Mouse (Mus musculus) spleen, adult 2 months (tissue): Measurements from ENCODE around the gene Gm49368. TPM values are rescaled to one million over a fixed set of nuclear protein-coding genes. Genes with fewer than 3 reads are reported as not detected.
"Not testable (repeated sequence)": the region's sequence is repeated elsewhere in the genome, so short reads cannot be mapped to it uniquely, and the experiment has no call there.

Experiments
- DNase-seq, 2 experiments: peaks; one replicate each; pipeline versions ENCODE4 v3.0.0 to v3.0.0-alpha.2; 2012 to 2021; ENCODE audit warnings: low spot score in 2 of 2, low read depth in 1 of 2
- H3K27ac ChIP-seq: fragments of 200-500 bp; 2 replicates; pipeline ENCODE4 v1.5.1; 2012; ENCODE audit warnings: low read length, inconsistent platforms; ENCODE audit not compliant: insufficient read depth
- H3K27me3 ChIP-seq: fragments of 200-500 bp; 2 replicates; pipeline ENCODE4 v1.6.1; 2012; ENCODE audit warnings: mild to moderate bottlenecking, moderate library complexity, low read length, inconsistent platforms; ENCODE audit not compliant: control insufficient read depth, insufficient read depth
- H3K36me3 ChIP-seq: fragments of 200-500 bp; 2 replicates; pipeline ENCODE4 v1.6.1; 2012; ENCODE audit warnings: mild to moderate bottlenecking, low read length, inconsistent platforms; ENCODE audit not compliant: control insufficient read depth, insufficient read depth
- H3K4me1 ChIP-seq: fragments of 200-500 bp; 2 replicates; pipeline ENCODE4 v1.6.1; 2011; ENCODE audit warnings: inconsistent platforms; ENCODE audit not compliant: control insufficient read depth, insufficient read depth, insufficient read length
- H3K4me3 ChIP-seq: fragments of 200-500 bp; 2 replicates; pipeline ENCODE4 v1.5.1; 2011; ENCODE audit warnings: mild to moderate bottlenecking, inconsistent platforms; ENCODE audit not compliant: insufficient read depth, insufficient read length; ENCODE audit errors: extremely low read depth
- CTCF ChIP-seq: fragments of 200-500 bp; IDR thresholded peaks from 2 replicates; pipeline ENCODE4 v1.5.1; 2011; ENCODE audit warnings: mild to moderate bottlenecking, inconsistent platforms; ENCODE audit not compliant: insufficient read depth, insufficient read length, insufficient replicate concordance; ENCODE audit errors: extremely low read depth
- POLR2A ChIP-seq: fragments of 200-500 bp; IDR thresholded peaks from 2 replicates; pipeline ENCODE4 v1.6.1; 2011; ENCODE audit warnings: low read depth, low read length, inconsistent platforms
- WGBS: fragments of 180-500 bp; shearing (Covaris S2); methylation state at CpG from one replicate; pipeline ENCODE4 v1.1.7; 2018; 5-methylcytosine and 5-hydroxymethylcytosine counted together
- polyA plus RNA-seq: library from polyadenylated mRNA; depleted of rRNA; stranded (reverse); fragments of >200 nt; gene quantifications from 2 replicates; pipeline ENCODE4 v1.2.3, GENCODE M21; 2012; rRNA removed

Gene Gm49368
- 0.40 and 0.61 TPM in 2 replicates for polyA plus RNA-seq

DNA sequence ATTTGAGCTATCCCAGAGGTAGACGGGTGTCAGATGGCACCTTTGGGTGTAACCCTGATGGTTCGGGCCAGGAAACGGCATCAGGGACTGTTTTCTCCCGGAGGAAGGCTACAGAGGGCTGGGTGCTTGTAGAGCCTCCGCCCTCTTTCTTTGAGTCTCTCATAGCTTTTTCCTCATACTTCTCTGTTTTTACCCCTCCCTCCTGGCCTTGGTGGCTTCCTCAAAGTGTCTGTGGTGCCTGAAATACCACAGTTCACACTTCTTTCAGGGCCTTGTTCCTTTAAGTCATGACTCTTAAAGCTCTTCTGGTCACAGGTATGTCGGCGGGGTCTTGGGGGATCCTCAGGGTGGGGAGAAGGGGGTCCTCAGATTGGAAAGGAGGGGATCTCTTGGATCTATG, at the start of gene Gm49368, which contains the start of gene Itgam:
TSS of gene Gm49368 (plus strand) at position 228 of the 400 bp plus-strand sequence.
TSS of gene Itgam (plus strand) at position 185 of the 400 bp plus-strand sequence.
- Histone ChIP-seq H3K4me3 (peak within 1 kb of the TSS; percentile 24; the same call in 1 of the 2 replicates), H3K4me1 (peaks cover 20% of the 10 kb centered on the region; the same call in 1 of the 2 replicates), H3K27me3 (no peaks in the 10 kb centered on the region), H3K27ac (no peak within 1 kb of the TSS; the same call in 1 of the 2 replicates), H3K36me3 (no peaks in the 10 kb centered on the region)
- peak in 1 of 2 experiments; percentile 18 for DNase-seq
- no peak for TF ChIP-seq CTCF
- no peak for TF ChIP-seq POLR2A
- 14% methylated on average over 7 of the region's 7 CpGs for WGBS

GRCm38 (mm10) chr7:128013116-128013515, 49.4 kb upstream of the Gm49368 start:
- Histone ChIP-seq H3K36me3 (no peaks in the 10 kb centered on the region), H3K4me1 (no peaks in the 10 kb centered on the region; the same call in 1 of the 2 replicates), H3K27ac (no peak overlapping the region), H3K4me3 (no peak overlapping the region), H3K27me3 (0 out of 2 replicates have a peak, but pooled peaks cover 1% of the 10 kb centered on the region)
- whole genome bisulfite sequencing: 74% methylated on average over 13 of the region's 13 CpGs
- TF ChIP-seq CTCF (no peak), POLR2A (no peak)
- DNase-seq: no peak

DNA sequence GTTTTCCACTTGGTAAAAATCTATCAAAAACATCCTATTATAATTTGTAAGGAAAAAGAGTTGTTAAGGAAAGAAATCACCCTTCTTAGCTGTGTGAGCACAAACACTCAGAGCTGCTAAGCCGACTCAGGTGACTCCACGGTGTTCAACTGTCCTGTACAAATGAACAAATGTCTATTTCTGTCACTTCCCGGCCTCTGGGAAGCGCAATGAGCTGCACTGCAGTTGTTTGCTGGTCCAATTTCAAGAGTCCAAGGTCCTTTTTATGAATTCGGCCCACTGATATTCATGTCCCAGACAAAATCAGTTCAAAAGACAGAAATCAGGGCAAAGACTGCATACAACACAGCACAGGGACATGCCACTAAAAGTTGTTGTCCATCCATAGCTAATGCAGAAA, 46.3 kb upstream of the Gm49368 start:
- not testable (repeated sequence) for H3K4me3 ChIP-seq, H3K27ac ChIP-seq, H3K4me1 ChIP-seq, H3K27me3 ChIP-seq, DNase-seq, H3K36me3 ChIP-seq
- 84% methylated on average over 5 of the region's 5 CpGs for WGBS

GRCm38 (mm10) chr7:128016650-128017049, 45.8 kb upstream of the Gm49368 start:
- DNase-seq: no peak
- TF ChIP-seq CTCF (no peak), POLR2A (no peak)
- H3K27me3 ChIP-seq: no peaks in the 10 kb centered on the region
- 93% methylated on average over 6 of the region's 6 CpGs for WGBS
- H3K36me3 ChIP-seq: no peaks in the 10 kb centered on the region
- no peak overlapping the region for H3K4me3 ChIP-seq
- no peaks in the 10 kb centered on the region; the same call in 1 of the 2 replicates for H3K4me1 ChIP-seq
- H3K27ac ChIP-seq: no peak overlapping the region

- no peak overlapping the region for H3K4me3 ChIP-seq
- H3K27ac ChIP-seq: no peak overlapping the region
- TF ChIP-seq CTCF: no peak
- no peak for TF ChIP-seq POLR2A
- no peaks in the 10 kb centered on the region; the same call in 1 of the 2 replicates for H3K4me1 ChIP-seq
- WGBS: 86% methylated on average over 3 of the region's 3 CpGs
- H3K27me3 ChIP-seq: no peaks in the 10 kb centered on the region
- no peak for DNase-seq
- H3K36me3 ChIP-seq: no peaks in the 10 kb centered on the region
Measured at GRCm38 (mm10) chr7:128018275-128018674, 44.2 kb upstream of the Gm49368 start.

GRCm38 (mm10) chr7:128019187-128019586, 43.3 kb upstream of the Gm49368 start:
- H3K27me3 ChIP-seq: no peaks in the 10 kb centered on the region
- no peaks in the 10 kb centered on the region for H3K36me3 ChIP-seq
- H3K4me1 ChIP-seq: no peaks in the 10 kb centered on the region; the same call in 1 of the 2 replicates
- H3K4me3 ChIP-seq: no peak overlapping the region
- no peak for DNase-seq
- no peak overlapping the region for H3K27ac ChIP-seq
- WGBS: 51% methylated on average over 2 of the region's 2 CpGs
- no peak for TF ChIP-seq CTCF
- no peak for TF ChIP-seq POLR2A

GRCm38 (mm10) chr7:128022974-128023373, 39.5 kb upstream of the Gm49368 start:
- H3K4me1 ChIP-seq: no peaks in the 10 kb centered on the region
- WGBS: 70% methylated on average over 8 of the region's 8 CpGs
- H3K27me3 ChIP-seq: no peaks in the 10 kb centered on the region
- H3K36me3 ChIP-seq: no peaks in the 10 kb centered on the region
- TF ChIP-seq CTCF (peak; percentile 17; the same call in 1 of the 2 replicates), POLR2A (no peak)
- no peak for DNase-seq
- H3K4me3 ChIP-seq: no peak overlapping the region
- no peak overlapping the region for H3K27ac ChIP-seq
